Mouse (Mus musculus) cerebellum, adult 8-10 months (tissue): ENCODE results near the gene Wnt1.
A peak's percentile ranks its signal among the peaks of the same experiment; 100 is the strongest.
"Not testable (repeated sequence)": the region's sequence is repeated elsewhere in the genome, so short reads cannot be mapped to it uniquely, and the experiment has no call there.

Experiments used
- DNase-seq: peaks from one replicate; pipeline ENCODE4 v3.0.0; 2022

Wnt1 gene

GRCm38 (mm10) chr15:98789661-98790535 is at the start of gene Wnt1:
Wnt1 (plus strand) TSS chr15:98789857.
- no peak for DNase-seq

DNA sequence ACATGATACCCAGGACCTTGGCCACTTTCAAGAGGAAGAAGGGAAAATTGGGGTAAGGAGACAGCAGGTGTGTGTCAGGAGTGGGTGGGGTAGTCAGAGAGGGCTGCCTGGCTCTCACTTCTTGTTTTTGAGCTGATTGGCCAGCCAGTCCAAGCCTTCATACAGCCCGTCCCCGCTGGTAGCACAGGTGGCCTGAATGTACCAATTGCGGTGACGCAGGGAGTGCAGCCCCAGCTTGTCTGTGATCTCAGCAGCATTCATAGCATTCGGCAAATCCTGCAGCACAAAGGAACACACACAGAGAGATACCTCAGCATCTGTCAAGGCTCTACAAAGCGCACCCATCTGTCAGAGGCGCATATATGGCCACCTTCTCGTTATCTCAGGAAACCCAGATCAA is 49.4 kb upstream of the Wnt1 start:
- DNase-seq = no peak

- DNase-seq = no peak
These were observed 46.8 kb upstream of the Wnt1 start for GRCm38 (mm10) chr15:98742766-98743428.

- not testable (repeated sequence) for DNase-seq
These were observed 45.8 kb upstream of the Wnt1 start for GRCm38 (mm10) chr15:98743863-98744262.

DNA sequence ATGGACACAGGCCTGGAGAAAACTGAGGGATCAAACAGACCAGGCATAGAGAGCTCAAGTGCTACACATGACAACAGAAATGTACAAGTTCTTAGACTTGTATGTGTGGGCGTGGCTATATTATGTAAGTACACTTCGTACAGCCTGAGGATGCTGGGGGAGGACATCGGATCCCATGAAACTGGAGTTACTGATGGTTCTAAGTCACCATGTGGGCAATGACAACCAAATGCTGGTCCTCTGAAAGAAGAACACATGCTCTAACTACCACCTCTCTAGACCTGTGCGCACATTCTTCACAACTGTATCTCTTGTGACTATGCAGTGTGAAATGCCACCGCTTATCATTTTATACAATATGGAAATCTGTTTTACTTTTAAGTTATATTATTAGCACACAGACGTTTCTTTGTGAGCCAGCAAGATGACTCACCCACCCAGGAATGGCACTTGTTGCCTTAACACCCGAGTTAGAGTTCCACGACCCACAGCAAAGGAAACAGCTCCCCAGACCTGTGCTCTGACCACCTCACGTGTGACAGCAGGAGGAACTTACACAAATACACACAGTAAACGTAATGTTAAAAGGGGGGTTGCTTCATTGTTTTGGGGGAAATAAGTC is 43.2 kb upstream of the Wnt1 start:
- DNase-seq = no peak

GRCm38 (mm10) chr15:98747296-98747695 is 42.4 kb upstream of the Wnt1 start:
- DNase-seq = no peak

DNA sequence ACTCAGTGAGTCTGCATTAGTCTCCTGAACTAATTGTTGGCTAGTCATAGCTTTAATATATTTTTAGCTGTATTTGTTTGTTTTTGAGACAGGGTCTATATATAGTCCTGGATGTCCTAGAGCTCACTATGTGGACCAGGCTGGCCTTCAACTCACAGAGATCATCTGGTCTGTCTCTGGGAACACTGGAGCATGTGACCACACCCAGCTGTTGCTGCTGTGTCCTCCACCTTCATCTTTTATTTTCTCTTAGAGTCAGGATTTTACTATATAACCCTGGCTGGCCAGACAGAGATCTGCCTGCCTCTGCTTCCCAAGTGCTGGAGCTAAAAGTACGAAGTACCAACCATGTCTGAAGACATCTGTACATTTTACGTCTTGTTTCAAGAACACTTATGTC is 40.6 kb upstream of the Wnt1 start:
- no peak for DNase-seq

DNA sequence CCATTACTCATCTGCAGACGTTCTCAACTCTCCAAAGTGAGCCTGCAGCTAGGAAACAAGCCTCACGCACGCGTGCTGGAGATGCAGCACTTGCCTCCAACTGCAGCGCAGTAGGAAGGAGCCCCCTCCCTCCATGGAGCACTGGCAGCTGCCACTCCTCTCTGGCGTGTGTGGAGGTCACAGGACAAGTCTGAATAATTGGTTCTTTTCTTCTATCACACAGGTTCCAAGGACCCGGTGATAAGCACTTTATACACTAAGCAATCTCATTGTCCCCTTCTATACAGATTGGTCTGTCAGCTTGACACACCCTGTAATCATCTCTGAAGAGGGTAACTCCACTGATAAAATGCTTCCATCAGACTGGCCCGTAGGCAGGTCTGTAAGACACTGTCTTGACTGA is 36.6 kb upstream of the Wnt1 start:
- no peak for DNase-seq

DNA sequence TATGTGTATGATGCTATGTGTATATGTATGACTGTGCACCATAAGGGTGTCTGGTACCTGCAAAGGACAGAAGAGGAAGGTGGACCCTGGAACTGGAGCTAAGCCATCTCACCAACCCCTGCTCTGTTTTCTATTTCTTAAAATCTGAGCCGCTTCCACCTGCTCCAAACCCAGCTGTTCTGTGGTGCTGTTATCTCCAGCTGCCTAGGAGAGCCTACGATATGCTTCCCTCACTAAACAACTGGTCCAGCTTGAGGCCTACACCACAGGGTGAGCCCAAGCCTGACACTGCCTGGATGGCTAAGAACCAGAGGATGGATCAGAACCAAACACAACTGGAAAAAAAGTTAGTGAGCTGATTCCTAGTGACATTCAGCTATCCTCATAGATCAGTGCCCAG is 35.5 kb upstream of the Wnt1 start:
- no peak for DNase-seq

- peak; percentile 66 for DNase-seq
These were observed 27.4 kb upstream of the Wnt1 start for GRCm38 (mm10) chr15:98762201-98762621.

- DNase-seq = peak; percentile 93
These were observed 26.8 kb upstream of the Wnt1 start, which contains the start of gene Arf3 for GRCm38 (mm10) chr15:98762670-98763529. Arf3 (minus strand) TSS chr15:98763214.

GRCm38 (mm10) chr15:98765929-98766328 is 23.7 kb upstream of the Wnt1 start:
- no peak for DNase-seq

DNA sequence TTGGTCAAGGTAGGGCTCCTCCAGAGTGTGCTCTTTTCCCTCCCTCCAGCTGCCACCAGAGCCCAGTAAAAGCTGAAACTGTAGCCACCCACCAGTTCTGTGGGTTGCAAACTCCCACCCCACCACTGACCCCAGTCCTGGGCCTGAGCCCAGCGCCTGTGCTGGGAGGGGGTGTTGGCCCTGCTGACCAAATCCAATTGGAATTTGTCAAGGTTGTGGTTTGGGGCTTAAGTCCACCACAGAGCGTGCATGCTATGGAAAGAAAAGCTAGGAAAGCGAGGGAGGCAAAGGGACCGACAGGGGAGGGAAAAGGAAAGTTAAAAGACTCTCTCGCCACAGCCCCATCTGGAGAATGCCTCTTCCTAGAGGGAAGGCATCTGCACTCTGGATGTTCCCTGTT is 21.4 kb upstream of the Wnt1 start:
- no peak for DNase-seq

- DNase-seq = no peak
These were observed 17.7 kb upstream of the Wnt1 start for GRCm38 (mm10) chr15:98771813-98772425.

DNA sequence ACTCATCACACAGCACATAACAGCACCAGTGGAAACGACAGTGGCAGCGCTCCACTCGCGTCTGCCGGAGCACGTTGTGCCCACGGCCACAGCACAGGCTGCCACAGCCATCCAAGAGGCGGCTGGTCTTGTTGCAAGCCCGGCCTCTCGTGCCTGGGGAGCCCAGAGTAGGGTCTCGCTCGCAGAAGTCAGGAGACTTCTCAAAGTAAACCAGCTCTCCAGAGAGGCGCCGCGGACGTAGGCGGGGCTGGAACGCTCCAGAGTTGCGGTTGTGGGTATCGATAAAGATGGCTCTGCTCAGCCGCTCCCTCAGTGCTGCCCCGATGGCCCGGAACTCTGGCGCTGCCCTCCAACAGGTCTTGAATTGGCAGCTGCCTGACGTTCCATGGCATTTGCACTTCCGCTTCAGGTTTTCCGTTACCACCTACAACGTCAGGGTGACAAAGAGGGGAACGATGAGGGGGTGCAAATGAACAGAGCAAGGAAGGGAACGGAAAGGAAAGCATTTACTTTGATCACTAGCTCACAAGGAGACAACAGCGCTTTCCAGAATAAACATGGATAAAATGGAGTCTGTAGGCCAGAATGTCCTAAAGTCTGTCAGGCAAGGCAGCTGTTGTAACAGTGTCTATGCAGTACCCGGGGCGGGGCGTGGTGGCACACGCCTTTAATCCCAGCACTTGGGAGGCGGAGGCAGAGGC is 17.0 kb upstream of the Wnt1 start:
- no peak for DNase-seq

- DNase-seq = no peak
These were observed 15.6 kb upstream of the Wnt1 start for GRCm38 (mm10) chr15:98774096-98774495.

- DNase-seq = no peak
These were observed 14.1 kb upstream of the Wnt1 start for GRCm38 (mm10) chr15:98775533-98775932.

- DNase-seq = no peak
These were observed 13.2 kb upstream of the Wnt1 start for GRCm38 (mm10) chr15:98776280-98777004.

DNA sequence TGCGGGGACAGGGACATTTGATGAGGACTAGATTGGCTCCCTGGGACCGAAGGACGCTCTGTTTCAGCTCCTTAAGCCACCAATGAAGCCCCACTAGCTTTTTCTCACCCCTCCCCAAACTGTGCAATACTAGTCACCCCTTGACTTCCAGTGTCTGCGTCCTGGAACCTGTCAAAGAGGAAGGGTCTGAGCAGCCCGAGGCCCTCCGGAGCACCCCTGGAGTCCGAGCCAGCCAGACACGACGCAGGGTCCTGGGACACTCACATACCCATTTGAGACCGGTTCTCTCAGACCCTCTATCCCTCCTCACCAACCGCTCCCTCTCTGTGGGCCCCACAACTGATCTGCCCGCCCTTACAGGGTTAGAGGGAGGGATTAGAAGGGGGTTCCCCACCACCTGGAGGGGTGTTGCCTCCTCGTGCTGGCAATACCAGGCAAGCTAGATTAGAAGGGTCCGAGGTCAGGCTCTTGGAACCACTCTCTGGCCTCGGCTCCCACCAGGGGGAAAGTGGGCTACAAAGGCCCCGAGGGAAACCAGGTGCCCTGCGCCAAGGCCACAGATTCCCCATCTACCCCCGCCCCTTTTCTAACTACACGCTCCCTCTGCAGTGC is 12.5 kb upstream of the Wnt1 start:
- no peak for DNase-seq

DNA sequence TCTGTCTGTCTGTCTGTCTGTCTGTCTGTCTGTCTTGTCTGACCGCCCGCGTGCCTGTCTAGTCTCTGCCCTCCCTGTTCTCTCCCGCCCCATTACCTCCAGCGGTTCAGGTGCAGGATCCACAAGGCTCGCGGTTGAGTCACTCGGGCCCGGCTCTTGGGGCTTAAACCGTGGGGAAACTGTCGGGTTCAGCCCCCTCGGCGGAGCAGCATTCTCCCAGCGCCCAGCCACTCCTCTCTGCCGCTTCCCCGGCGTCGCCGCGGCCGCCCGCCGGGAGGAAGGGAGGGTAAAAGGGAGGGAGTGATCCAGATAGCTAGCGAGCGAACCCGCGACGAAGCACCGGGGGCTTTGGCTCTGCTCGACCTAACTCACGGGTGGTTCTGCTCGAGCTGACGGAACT is 11.9 kb upstream of the Wnt1 start, which contains the start of gene Wnt10b:
Gene Wnt10b (minus strand): TSS at position 389 of the 400 bp plus-strand sequence.
- DNase-seq = no peak
